9 mouse cellular contexts compared by ENCODE assay signal in genomic region chr13:99375550-99375949, GRCm38 (mm10). TPM values are rescaled to one million over a fixed set of nuclear protein-coding genes. Genes with fewer than 3 reads are reported as not detected.
DNase-seq lines count a peak whose midpoint lies in the region; ATAC-seq and TF ChIP-seq lines count a peak whose summit lies in the region.
"Had no signal": no experiment of that assay in that cellular context is flagged by ENCODE, and none has a peak within 500 bp of the region (broad histone marks: within the 10 kb centered on the region; RNA-seq: fewer than 3 reads in every experiment).

No protein-coding gene starts in this region.

- WGBS in forebrain, embryonic 10.5 days, result 42% methylated on average over 6 of the region's 6 CpGs

- no peak overlapping the region for H3K4me3 ChIP-seq in G1E (ENCODE audit: low read depth, low read length)
- no peak overlapping the region for H3K4me3 ChIP-seq in forebrain, embryonic 10.5 days
- no peak overlapping the region for H3K4me3 ChIP-seq in layer of hippocampus, adult 2 months
- H3K4me3 ChIP-seq: heart, embryonic 15.5 days had no signal

- no peaks in the 10 kb centered on the region for H3K27me3 ChIP-seq in G1E (ENCODE audit: insufficient read depth, low read length)
- no peaks in the 10 kb centered on the region for H3K27me3 ChIP-seq in forebrain, embryonic 10.5 days (ENCODE audit: poor library complexity, severe bottlenecking)
- H3K27me3 ChIP-seq: heart, embryonic 15.5 days had no signal

- no peaks in the 10 kb centered on the region for H3K9me3 ChIP-seq in G1E (replicated peaks)
- no peaks in the 10 kb centered on the region for H3K9me3 ChIP-seq in forebrain, embryonic 10.5 days
- H3K9me3 ChIP-seq: heart, embryonic 15.5 days had no signal

- TF ChIP-seq CTCF in G1E (IDR thresholded peaks at IDR 0.05; ENCODE audit: low read depth, low read length), result peak; percentile 80
- peak; percentile 99 for TF ChIP-seq CTCF in layer of hippocampus, adult 2 months (conservative IDR thresholded peaks at IDR 0.05)

- intact Hi-C loops in heart, postnatal 14 days (cut with DNase I), result loop anchor here (1.0 to 5.0 kb wide), 3 partner anchors 139 to 462 kb away; no protein-coding TSS in a partner anchor

- no peaks in the 10 kb centered on the region; the same call in 1 of the 2 replicates for H3K4me1 ChIP-seq in G1E (ENCODE audit: insufficient read depth, low read depth, low read length)
- H3K4me1 ChIP-seq in forebrain, embryonic 10.5 days, result peaks cover 4% of the 10 kb centered on the region; the same call in 1 of the 2 replicates

- ATAC-seq in G1E (ENCODE audit: extremely low read depth, insufficient number of reproducible peaks, low FRiP score, poor library complexity, severe bottlenecking), result no peak

- peaks cover 65% of the 10 kb centered on the region for H3K36me3 ChIP-seq in G1E (replicated peaks)
- peaks cover 31% of the 10 kb centered on the region for H3K36me3 ChIP-seq in forebrain, embryonic 10.5 days (replicated peaks)
- H3K36me3 ChIP-seq: heart, embryonic 15.5 days had no signal

- no peak for DNase-seq in G1E (ENCODE audit: low spot score)
- peak; percentile 21 for DNase-seq in c-Kit-negative CD71-positive TER-119-positive erythroid progenitor cells, embryonic 14.5 days (ENCODE audit: low read depth, low spot score)
- DNase-seq in forebrain, embryonic 10.5 days (ENCODE audit: extremely low spot score, low spot score), result peak; percentile 78
- peak; percentile 81 to 91 for DNase-seq in heart, postnatal 14 days
- DNase-seq in layer of hippocampus, adult 2 months (ENCODE audit: low spot score in 2 of 2), result peak; percentile 78 to 92
- DNase-seq in lung, postnatal 10 days, result peak; percentile 87
- peak; percentile 68 for DNase-seq in ovary, postnatal 36 days (ENCODE audit: low spot score)
- DNase-seq in urinary bladder, adult 18-20 months (ENCODE audit: low spot score in 2 of 2), result peak; percentile 50 to 71

- no peak overlapping the region for H3K27ac ChIP-seq in forebrain, embryonic 10.5 days
- no peak overlapping the region for H3K27ac ChIP-seq in layer of hippocampus, adult 2 months
- H3K27ac ChIP-seq: heart, embryonic 15.5 days had no signal

RNA-seq across cellular contexts. Expression of gene Mrps27, which starts 31.0 kb away (rescaled TPM):
- total RNA-seq in G1E (2014; fragmentation: Nextera tagmentation) (17.2 and 18.4 TPM in 2 replicates), G1E (2017) (20.9 and 26.1 TPM in 2 replicates)
- polyA plus RNA-seq in G1E (2012), result 11.4 and 14.5 TPM in 2 replicates
- 84.1 and 85.3 TPM in 2 replicates for polyA plus RNA-seq in forebrain, embryonic 10.5 days (2016; fragmentation: Nextera tagmentation; extraction: Ambion mirVana)
- total RNA-seq in heart, postnatal 14 days (2021), result 10 to 100 TPM; 37.2 to 42.8 TPM
- 10 to 100 TPM; 23.2 to 26.3 TPM for total RNA-seq in layer of hippocampus, adult 2 months (2021)

RNA-seq across cellular contexts. Expression of gene Ptcd2, which starts 31.0 kb away (rescaled TPM):
- total RNA-seq in G1E (2014; fragmentation: Nextera tagmentation) (34.7 and 36.1 TPM in 2 replicates), G1E (2017) (56.1 and 58.8 TPM in 2 replicates)
- 28.5 and 32.4 TPM in 2 replicates for polyA plus RNA-seq in G1E (2012)
- polyA plus RNA-seq in forebrain, embryonic 10.5 days (2016; fragmentation: Nextera tagmentation; extraction: Ambion mirVana), result 54.6 and 56.4 TPM in 2 replicates
- 10 to 100 TPM; 41.4 to 43.1 TPM for total RNA-seq in heart, postnatal 14 days (2021)
- 10 to 100 TPM; 28.8 to 30.5 TPM for total RNA-seq in layer of hippocampus, adult 2 months (2021)
